Mouse (Mus musculus): ENCODE measurements at regions not wholly inside any gene's neighbourhood (a gene's known extent, or its start where the extent isn't known, plus 50 kb on each side); places are given as distances from the start of the nearest gene placed in this dataset.

DNA sequence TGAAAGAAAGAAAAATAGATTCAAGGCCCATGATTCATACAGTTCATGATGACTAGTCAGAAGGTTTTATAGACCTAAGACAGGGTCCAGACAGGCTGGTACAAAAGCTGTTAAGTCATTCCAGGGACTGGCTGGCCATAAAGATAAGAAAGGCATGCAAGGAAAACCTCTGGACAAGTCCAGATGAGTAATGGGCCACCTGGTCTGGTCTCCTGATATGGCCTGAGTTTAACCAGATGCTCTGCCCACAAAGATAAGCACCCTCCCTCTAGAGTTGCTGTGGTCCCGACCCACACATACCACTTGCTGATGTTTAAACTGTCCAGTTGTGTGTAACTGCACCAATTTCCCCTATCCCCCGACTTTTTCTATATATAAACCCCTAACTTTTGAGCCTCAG is 934.7 kb upstream of the Ndn start:
- no peak for DNase-seq (ENCODE audit: low spot score in 2 of 2)

DNA sequence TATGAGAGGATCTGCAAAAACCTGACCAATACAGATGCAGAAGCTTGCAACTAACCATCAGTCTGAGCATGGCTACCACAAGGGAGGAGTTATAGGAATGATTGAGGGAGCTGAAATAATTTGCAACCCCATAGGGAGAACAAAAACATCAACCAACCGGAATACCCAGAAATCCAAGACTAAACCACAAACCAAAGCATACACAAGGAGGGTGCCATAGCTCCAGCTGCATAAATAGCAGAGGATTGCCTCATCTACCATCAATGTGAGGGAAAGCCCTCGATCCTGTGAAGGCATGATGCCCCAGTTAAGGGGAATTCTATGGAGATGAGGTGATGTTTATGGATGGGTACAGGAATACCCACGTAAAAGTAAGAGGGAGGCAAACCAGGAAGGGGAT is 929.8 kb upstream of the Ndn start:
- no peak for DNase-seq (ENCODE audit: low spot score in 2 of 2)

DNA sequence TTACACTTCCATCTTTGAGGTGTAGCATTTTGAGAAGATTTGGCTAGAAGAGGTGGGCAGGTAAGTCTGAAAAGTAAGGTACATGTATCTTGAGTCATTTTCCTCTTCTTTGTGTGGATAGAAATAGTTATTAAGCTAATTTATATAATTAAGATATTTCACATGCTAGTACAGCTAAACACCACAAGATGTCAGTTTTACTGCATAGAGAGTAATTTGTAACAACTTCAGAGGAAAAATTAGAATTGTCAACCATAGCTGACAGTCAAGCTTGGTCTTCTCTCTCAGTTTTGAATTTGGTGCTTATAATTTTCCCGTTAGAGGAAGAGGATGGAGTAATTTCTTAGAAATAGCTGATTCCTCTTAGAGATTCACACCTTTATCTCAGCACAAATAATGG is 890.6 kb upstream of the Ndn start:
- no peak for DNase-seq (ENCODE audit: low spot score in 2 of 2)

DNA sequence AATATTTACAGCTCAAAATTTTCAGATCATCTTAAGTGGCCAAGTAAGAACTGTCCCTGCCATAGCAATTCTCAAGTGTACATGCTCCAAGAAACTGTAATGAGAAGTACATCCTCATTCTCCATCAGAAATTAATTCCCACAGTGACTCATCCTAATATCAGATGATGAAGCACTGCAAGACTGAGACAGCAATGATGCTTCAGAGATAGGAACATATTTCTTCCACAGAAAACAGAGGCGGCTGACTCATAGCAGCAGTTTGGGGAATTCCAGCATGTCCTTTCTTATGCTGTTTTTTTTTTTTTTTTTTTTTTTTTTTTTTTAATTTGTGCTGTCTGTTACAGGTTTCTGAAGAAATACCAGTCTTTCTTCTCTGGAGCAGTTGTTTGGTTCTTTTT is 865.3 kb upstream of the Ndn start:
- peak in 1 of 2 experiments; percentile 30 for DNase-seq (ENCODE audit: low spot score in 2 of 2)

DNA sequence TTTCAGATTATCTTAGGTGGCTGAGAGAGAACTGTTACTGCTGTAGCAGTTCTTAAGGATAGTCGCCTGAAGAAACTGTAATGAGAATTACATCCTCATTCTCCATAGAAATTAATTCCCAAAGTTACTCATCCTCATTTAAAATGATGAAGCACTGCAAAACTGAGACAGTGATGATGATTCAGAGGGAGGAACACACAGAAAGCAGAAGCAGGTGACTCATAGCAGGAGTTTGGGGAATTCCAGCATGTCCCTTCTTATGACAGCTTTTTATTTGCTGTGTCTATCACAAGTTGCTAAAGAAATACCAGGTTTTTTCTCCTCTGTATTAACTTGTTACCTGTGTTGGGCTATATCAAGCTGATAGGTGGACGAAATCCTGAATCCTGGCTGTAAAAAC is 831.6 kb upstream of the Ndn start:
- DNase-seq (ENCODE audit: low spot score in 2 of 2): peak in 1 of 2 experiments; percentile 13

DNA sequence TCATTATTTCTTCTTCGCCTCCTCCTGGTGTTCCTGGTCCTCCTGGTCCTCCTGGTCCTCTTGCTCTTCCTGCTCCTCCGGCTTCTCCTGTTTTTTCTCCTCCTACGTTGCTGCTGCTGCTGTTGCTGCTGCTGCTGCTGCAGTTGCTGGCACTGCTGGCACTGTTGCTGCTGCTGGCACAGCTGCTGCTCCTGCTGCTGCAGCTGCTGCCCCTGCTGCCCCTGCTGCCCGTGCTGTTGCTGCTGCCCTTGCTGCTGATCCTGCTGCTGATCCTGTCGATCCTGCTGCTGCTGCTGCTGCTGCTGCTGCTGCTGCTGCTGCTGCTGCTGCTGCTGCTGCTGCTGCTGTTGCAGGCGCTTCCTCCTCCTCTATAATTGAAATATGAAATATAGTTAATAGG is 811.2 kb upstream of the Ndn start:
- DNase-seq (ENCODE audit: low spot score in 2 of 2): no peak

All from layer of hippocampus, adult 18-20 months (tissue).